Mouse (Mus musculus) urinary bladder, postnatal 36 days (tissue): ENCODE results near the gene Tcf20.
A peak's percentile ranks its signal among the peaks of the same experiment; 100 is the strongest.

ENCODE experiments used
- DNase-seq, 2 experiments: peaks; one replicate each; pipeline ENCODE4 v3.0.0; 2022; ENCODE audit warnings: low spot score in 2 of 2, mixed read lengths in 1 of 2

Gene Tcf20

DNA sequence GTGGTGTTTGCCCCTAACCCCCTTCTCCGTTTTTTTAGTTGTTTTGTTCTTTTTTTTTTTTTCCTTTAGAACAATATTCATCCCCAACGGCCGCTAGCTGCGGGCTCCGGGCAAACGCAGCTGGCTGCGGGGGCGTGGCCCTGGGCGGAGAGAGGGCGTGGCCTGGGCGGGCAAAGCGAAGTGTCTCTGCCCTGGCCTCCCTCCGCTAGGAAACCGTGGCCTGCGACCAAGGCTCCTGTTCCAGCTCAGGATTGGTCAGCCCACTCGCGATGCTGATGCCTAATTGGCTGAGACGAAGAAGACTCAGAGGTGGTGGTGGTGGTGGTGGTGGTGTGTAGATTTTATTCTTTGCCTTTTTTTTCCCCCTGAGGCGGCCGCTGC, at the start of gene Tcf20:
TSS of gene Tcf20 (minus strand) at position 141 of the 381 bp plus-strand sequence.
- peak; percentile 89 to 91 for DNase-seq

DNA sequence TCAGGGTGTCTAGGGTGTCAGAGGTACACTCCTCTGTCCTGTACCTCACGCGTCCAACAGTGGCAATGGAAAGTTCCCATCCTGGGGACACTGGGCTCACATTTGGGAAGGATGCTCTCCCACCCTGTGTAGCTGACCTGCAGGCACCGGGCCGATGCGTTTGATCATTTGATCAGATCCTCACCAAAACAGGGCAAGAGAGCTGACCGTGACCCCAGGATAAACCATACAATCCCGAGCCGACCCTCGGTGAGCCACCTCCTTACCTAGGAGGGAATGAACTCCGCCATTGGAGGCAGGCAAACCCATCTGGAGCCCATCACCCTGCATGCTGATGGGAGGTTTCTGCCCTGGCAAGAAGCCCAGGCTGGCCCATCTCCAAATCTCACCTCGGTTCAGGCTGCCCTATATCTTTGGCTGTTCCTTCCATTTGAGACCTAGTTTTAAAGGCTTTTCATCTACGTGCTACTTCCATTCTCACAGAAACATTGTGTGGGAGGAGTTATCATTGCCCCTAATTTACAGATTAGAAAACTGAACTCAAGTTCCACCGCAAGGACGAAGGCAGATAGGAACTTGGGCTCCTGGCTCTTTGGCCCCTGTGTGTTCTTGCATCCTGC, 49.3 kb upstream of the Tcf20 start:
- peak in 1 of 2 experiments; percentile 17 for DNase-seq

DNA sequence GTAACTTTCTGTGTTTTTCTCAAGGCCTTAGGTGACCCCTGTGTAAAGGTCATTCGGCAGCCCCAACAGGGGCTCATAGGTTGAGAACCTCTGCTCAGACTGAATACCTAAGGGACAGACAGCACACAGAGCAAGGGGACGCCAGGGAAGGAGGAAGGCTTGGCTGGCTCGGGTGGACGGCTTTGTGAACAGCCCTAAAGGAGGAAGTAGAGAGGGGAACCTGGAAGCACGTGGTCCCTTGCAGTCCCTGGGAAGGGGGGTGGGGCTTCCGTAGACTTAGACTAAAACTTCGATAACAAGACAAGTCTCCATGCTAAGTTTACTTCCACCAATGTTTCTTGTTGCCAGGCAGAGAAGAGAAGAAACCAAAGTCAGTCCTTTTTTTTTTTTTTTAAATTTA, 48.4 kb upstream of the Tcf20 start:
- no peak for DNase-seq

DNA sequence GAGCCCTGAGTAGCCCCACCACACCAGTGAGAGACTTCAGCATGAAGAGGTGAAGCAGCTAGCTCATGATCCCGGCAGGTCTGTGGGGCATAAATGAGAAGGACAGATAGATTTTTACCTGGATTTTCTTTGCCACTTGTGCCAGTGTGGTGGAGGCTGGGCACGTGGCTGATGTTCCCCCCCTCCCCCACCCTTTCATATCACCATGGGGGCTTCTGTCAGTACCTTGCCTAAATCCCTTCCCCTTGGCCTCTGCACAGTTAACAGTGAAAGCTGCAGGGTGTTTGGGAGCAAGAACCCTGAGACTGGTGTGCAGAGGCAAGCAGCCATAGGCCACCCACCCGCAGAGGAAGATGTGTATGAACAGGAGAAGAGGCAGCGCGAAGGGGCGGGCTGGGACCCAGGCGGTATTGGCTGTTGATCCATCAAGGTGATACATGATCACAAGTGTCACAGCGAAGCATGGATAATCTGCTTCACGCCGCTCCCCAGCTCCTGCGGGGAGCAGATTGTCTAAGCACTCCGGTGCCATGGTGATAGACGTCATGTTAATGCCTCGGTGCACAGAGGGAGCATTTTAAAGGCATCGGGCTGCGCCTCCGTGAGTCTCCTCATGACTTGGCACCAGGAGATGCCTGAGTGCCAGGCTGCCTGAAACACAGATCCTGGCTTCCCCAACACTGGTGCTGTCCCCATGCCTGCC, 46.8 kb upstream of the Tcf20 start:
- DNase-seq, result no peak

DNA sequence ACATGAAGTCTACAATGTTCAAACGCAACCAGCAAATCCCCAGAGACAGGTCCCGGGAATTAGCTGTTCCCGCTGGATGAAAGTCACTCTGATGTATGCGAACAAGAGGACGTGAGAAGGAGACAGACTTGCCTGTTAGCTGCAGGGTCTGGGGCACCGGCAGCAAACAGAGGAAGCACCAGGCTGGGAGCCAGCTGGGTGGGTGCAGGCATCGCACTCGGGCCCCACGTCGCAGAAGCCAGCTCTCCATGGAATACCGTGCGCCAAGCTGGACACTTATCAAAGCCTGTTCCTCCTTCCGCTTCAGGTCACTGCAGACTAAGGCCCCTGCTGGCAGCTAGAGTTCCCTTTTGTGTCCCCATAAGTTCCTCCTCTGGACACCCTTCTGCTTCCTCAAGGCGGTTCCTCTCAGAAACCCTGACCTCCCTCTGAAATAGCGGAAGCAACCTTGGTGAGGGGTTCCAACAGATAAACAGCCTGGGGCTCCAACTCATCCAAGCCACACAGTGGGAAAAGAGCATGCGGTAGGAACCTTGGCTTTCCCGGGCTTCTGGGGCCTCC, 45.4 kb upstream of the Tcf20 start, which contains the start of gene Nfam1:
TSS of gene Nfam1 (minus strand) at position 326 of the 561 bp plus-strand sequence.
- peak in 1 of 2 experiments; percentile 25 for DNase-seq

DNA sequence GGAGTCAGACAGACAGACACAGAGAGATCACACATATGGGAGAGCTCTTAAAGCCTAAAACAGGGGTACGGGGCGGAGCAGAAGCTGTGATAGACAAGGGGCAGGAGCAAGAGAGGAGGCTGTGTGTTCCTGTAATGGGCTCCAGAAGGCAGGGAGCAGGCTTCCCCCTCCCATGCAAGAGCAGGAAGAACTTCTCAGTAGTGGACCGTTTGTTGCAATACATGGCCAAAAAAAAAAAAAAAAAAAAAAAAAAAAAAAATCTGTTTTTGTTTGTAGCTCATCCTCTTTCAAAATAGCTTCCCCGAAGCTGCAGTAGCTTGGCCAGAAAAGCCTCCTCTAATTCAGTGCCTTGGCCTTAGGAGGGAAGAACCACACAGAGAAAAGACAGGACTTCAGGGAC, 43.2 kb upstream of the Tcf20 start:
- no peak for DNase-seq

DNA sequence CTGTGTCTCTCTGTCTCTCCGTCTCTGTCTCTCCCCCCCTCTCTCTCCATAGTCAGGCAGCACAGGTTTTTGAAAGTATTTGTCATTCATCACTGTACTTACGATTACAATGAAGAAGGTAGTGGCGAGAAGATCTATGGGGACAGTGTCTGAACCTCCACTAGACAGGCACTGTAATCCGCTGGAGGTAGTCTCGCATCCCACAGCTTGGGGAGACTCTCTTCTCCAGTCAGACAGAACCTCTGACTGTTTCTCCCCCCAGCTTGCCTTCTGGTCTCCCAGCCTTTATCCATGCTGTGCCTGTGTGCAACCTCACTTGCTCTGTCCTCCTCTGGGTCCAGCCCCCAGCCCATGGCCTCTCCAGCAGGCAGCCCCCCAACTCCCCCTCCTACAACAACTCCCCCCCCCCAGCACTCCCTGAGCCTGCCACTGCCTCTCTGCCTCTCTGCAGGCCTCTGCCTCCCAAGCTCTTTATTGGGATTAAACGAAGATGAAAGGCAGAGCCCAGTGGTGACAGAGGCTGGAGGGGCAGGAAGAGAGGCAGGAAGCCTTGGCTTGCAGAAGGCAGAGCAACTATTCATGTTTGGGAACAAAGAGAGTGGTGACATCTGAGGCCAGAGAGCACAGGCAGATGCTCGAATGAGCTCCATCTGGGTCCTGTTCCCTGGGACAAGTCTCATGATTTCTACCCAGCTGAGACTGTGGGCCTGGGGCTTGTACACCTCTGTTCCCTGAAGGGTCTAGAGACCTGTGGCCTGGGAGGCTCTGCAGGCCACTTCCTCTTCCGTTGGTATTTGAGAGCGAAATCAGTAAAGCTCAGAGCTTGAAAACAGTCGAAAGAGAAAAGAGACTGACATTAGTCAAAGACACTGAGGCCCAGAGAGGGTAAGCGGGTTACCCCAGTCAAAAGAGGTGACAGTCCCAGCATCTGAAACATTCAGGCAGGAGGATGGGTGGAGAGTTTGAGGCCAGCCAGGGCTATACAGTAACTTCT, 42.4 kb upstream of the Tcf20 start:
- DNase-seq, result no peak

DNA sequence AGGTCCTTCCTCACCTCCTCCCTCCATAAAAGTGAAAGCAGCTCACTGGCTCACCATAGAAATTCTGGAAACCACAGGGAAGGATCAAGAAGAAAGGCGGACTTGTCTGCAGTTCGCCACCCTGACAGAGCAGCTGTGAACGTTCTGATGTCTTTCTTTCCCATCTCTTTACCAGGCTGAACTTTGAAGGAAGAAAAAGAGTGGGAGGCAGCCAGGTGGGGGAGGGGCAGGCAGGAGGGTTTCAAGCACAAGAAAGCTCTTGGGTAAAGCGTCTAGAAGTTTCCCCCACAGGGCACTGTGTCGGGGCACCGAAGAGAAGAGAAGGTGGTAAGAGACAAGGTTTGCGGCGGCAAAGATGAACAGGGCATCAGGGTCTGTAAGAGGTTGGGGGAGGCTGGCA, 38.5 kb upstream of the Tcf20 start:
- no peak for DNase-seq

DNA sequence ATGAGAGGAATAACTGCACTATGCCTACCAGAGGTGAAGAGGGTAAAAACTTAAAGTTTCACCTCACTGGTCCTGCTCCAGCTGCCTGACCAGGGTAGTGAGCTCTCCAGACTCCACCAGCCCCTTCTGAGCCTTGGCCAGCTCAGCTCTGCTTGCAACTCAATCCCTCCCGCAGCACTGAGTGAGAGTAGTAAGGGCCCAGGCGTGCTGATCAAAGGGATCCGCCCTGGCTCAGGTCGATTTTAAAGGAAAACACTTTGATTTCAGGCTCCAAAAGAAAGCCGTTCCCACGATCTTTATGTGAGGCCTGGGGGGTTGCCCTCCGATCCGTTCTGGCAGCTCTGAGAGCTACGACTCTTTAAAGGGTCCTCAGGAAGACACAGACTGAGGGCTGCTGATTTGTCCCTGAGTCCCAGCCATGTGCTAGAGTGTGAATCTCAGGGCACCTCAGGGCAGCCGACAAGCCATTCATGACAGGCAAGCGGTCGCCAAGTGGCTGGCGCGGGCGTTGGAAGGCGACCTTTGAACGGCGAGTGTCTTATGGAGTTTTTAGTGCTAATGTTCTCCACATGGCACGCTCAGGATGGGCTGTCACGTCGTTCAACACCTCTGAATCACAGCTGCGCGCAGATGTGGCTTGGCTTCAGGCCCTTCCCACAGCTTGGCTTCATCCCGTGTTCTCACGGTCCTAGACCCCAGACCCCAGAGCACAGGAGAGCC, 37.5 kb upstream of the Tcf20 start:
- DNase-seq, result no peak

DNA sequence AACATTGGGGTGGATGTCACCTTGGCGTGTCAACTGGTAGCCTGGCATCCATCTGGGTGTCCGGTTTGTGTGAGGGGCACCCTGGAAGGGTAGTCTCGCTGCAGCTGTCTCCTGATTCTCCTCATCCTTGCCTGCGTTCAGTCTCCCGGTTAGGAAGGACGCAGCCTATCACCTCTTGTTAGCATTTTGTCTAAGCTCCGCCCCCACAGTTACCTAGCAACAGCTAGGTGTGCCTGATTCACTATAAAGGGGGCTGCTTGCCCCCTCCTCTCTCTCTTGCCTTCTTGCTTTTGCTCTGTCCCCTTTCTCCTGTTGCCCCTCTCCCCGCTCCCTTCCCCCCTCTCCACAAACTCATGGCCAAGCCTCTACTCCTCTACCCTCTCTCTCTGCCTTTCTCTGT, 35.3 kb upstream of the Tcf20 start:
- no peak for DNase-seq

DNA sequence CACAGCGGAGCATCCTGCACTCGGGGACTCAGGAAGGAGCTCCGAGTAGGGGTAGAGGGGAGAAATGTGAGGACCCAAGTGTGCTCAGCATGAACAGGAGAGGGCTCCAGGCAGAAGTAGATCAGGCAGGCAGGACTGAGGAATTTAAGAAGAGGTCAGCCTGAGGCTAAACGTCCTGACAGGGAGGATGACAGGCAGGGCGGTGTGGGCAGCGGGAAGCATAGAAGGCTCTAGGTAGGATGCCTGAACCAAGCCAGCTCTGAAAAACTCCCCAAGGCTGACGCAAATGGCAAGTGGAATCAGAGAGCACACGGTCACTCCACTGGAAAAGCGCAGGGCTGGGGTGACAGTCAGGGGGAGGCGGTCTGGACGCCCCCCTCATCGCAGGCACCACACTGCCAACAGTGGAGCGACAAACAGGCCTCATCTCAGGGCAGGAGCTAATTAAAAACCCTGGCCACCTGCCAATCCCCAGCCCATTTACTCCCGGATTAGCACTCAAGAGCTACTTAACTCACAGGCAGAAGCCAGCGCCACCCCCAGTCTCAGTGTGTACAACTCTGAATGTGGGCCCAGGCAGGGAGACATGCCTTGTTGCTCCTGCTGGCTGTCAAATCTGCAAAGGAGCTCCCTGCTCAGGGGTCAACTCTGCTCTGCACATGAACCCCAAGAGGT, 23.5 kb upstream of the Tcf20 start:
- DNase-seq, result no peak

DNA sequence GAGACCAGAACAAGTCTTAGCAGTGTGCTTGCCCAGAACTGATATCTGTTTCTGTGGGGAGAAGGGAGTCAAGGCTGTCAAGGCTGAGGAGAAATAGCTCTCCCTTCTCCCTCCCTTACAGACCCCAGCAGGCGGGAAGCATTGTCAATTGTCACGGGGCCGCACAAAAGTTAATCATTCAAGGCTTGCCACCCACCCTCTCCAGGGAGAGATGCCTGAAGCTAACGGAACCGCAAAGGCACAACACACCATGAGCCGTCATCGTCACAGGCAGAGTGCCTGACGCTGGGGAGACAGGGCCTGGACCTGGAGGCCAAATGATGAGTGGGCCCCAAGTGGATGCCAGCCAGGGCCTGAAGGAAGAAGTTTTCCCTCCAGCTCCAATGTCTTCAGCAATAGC, 22.8 kb upstream of the Tcf20 start:
- DNase-seq, result no peak

DNA sequence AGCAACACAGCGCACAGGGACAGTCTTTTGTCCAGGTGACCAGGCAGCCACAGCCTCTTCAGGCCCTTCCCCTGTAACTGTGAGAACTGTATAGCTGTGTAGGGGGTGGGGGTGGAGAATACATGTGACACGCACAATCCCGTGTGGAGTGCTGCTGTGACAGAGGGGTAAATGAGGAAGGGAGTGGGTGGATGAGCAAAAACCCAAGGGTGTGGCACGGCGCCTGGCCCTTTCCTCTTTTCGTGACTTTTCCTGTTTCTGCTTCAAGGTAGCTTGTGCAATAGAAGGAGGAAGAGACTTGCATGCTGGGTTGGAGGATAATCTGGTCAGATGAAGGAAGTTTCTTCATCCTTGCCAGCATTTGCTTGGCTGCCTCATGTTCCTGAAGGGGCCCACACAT, 21.9 kb upstream of the Tcf20 start:
- no peak for DNase-seq

DNA sequence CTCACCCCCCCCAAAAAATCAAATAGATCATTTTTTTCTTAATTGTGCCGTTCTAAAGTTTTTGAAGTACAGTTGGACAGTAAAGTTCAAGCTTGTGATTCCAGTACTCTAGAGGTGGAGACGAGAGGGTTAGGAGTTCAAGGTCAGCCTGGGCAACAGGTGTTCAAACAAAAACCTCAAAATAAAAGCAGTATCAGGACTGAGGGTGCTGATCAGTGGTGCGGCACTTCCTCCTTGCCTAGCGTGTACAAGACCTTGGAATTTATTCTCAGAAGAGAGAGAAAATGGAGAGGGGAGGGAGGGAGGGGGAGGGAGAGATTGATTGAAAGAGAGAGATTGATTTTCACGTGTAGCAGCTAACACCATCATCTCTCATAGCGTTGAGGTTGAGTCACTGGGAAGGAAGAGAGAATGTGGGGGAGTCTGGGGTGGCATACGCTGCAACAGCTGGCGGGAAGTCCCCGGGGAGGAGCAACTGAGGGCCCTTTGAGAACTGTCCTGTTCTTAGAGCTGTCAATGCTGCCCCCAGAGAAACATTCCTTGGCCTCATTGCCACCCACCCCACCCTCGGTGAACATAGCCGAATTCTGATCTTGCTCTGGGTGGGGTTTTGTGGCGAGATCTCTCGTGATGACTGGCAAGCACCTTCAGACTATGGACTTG, 21.2 kb upstream of the Tcf20 start:
- DNase-seq, result no peak

DNA sequence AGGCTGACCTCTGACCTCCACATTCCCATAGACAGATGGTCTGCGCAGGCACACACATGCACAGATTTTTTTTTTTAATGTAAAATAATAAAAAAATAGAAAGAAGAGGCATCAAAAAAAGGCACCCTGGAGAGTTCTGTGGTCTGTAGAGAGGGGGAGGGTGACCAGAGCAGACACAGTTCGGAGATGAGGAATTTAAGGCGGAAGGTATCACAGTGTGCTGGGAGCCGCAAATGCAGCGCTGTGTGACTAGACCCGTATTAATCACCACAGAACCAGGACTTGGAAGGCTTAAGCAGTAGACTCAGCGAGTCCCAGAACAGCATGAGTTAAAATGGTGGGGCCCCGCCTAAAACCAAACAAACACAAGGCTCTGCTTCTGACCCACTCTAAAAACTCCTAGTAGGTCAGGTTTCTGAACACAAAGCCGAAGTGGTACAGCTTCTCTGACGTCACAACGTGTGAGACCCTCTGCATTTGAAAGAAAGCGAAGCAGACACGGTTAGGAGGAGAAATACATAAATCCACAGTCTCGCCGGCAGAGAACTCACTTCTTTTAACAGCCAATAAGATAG, 19.8 kb upstream of the Tcf20 start:
- no peak for DNase-seq

DNA sequence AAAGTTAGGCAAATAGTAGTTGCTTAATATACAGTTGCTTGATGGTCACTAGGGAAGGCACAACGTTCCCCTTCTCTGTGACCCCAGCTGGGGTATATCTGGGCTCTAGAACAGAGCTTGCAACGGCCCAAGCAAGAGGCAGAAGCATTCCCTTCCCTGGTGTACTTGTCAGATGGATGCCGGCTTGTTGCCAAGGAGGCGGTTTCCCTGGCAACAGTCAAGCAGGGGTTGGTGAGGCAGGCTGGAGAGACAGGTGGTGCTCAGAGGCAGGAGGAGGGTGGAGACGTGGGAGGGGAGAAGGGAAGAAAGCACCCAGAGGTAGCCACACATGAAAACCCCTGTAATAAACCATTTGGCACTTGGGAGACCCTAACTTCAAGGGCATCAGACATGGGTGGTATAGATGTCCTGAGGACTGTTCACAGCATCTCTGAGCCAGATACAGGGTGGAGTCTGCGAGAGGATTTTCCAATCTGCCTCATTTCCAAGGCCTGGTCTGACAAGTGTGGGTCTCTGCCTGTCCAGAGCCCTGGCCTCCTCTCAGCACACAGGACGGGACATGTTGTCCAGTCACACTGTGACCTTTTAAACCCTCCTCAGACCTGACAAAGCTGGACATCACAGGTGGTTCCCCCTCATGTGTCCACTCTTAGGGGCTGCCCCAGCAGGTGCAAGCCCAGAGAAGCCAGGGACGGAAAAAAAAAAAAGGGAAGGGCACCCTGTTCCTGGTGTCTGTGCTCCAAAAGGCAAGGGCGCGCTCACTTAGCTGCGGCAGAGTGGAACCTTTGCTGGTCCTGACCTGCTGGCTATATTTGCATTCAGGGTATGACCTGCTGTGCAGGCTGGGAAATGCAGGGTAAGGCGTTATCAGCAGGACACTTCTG, 15.2 kb upstream of the Tcf20 start:
- DNase-seq, result no peak

DNA sequence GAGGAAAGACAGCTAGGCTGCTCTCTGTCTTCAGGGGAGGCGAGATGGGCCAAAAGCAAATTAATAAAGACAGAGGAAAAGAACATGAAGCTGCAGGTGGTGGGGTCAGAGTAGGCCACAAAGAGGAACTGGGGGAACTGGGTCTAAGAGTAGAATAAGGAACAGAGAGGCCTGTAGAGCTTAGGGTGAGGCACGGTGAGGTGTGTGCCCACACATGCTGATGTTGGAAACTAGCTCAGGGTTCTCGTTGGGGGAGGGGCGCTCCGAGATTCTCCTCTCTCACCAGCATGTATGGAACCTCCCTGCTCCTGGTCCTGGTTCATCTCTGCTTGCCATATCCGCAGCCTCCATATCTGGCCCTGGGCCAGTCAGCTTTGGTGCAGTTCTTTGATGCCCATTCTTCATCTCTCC, 11.1 kb upstream of the Tcf20 start:
- DNase-seq, result no peak

DNA sequence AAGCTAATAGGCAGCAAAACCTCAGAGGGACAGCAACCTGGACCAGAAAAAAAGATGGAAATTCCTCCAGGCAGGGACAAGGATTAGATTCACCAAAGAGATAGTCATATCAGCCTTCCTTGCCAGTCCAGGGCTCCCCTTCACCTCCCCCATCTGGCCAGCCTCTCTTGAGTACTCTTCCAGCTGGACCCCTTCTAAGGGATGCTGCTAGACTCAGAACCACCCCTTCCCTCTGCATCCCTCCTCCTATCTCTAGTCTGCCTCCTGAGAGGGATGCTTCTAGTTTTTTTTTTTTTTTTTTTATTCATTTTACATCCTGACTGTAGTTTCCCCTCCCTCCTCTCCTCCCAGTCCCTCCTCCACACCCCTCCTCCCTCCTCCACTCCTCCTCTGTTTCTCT, 8.8 kb upstream of the Tcf20 start:
- no peak for DNase-seq

DNA sequence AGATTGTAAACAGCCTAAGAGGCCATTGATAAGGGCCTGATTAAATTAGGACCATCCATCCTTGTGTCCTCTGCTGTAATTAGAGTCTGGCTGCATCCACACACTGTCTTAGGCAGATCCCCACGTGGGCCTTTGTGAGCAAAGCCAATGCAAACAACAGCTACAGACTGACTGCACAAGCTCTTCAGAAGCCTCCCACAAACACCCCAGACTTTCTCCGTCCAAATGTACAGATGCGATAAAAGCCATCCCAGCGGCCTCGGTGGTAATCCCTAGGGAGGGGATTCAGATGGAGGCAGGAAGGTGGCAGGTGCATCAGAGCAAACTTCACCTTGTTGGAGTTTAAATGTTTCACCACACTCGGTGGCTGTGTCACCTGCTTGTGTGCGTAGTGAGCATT, 7.6 kb upstream of the Tcf20 start:
- DNase-seq, result no peak
